Comparison of ENCODE assay signal across 14 mouse cellular contexts in genomic region chr6:89333964-89334702, GRCm38 (mm10). TPM values are rescaled to one million over a fixed set of nuclear protein-coding genes. Genes with fewer than 3 reads are reported as not detected.
A peak's percentile ranks its signal among the peaks of the same experiment; 100 is the strongest.
DNase-seq lines count a peak whose midpoint lies in the region; ATAC-seq and TF ChIP-seq lines count a peak whose summit lies in the region.
"Had no signal": no experiment of that assay in that cellular context is flagged by ENCODE, and none has a peak within 500 bp of the region (broad histone marks: within the 10 kb centered on the region; RNA-seq: fewer than 3 reads in every experiment).

No protein-coding gene starts in this region.

- TF ChIP-seq CTCF in lung, postnatal 0 days (IDR thresholded peaks at IDR 0.05): no peak

- WGBS in forebrain, embryonic 12.5 days: 55% methylated on average over 12 of the region's 12 CpGs
- WGBS in limb, embryonic 11.5 days: 86% methylated on average over 12 of the region's 12 CpGs
- whole genome bisulfite sequencing in neural tube, embryonic 14.5 days: 46% methylated on average over 12 of the region's 12 CpGs
- 80% methylated on average over 12 of the region's 12 CpGs for WGBS in lung, postnatal 0 days

- H3K27me3 ChIP-seq in forebrain, embryonic 12.5 days: no peaks in the 10 kb centered on the region
- H3K27me3 ChIP-seq in limb, embryonic 11.5 days (ENCODE audit: control insufficient read depth, insufficient read depth, low read length): no peaks in the 10 kb centered on the region
- H3K27me3 ChIP-seq in neural tube, embryonic 14.5 days (ENCODE audit: control insufficient read depth, insufficient read depth, low read length): no peaks in the 10 kb centered on the region
- H3K27me3 ChIP-seq in lung, postnatal 0 days (replicated peaks; ENCODE audit: insufficient read depth, low read length): no peaks in the 10 kb centered on the region
- H3K27me3 ChIP-seq: embryonic facial prominence, embryonic 15.5 days; Patski had no signal

- peaks cover 94% of the 10 kb centered on the region for H3K36me3 ChIP-seq in forebrain, embryonic 12.5 days (replicated peaks)
- peaks cover 20% of the 10 kb centered on the region for H3K36me3 ChIP-seq in limb, embryonic 11.5 days (ENCODE audit: control insufficient read depth, insufficient read depth, low read length)
- H3K36me3 ChIP-seq in neural tube, embryonic 14.5 days (ENCODE audit: control insufficient read depth, insufficient read depth, low read length): peaks cover 87% of the 10 kb centered on the region
- H3K36me3 ChIP-seq in lung, postnatal 0 days (ENCODE audit: insufficient read depth, low read length): peaks cover 60% of the 10 kb centered on the region

- H3K4me3 ChIP-seq in forebrain, embryonic 12.5 days (replicated peaks): no peak overlapping the region
- H3K4me3 ChIP-seq in limb, embryonic 11.5 days (ENCODE audit: low read depth, low read length): no peak overlapping the region
- no peak overlapping the region for H3K4me3 ChIP-seq in neural tube, embryonic 14.5 days (ENCODE audit: low read depth, low read length)
- no peak overlapping the region for H3K4me3 ChIP-seq in lung, postnatal 0 days (ENCODE audit: low read depth, low read length)
- H3K4me3 ChIP-seq: embryonic facial prominence, embryonic 15.5 days; left cerebral cortex, adult 2 months had no signal

- TF ChIP-seq EP300 in lung, postnatal 0 days (IDR thresholded peaks at IDR 0.05): no peak

- peak overlapping the region; percentile 73 for H3K27ac ChIP-seq in forebrain, embryonic 12.5 days
- H3K27ac ChIP-seq in limb, embryonic 11.5 days (replicated peaks; ENCODE audit: low read depth, low read length): no peak overlapping the region
- peak overlapping the region; percentile 22; the same call in 1 of the 2 replicates for H3K27ac ChIP-seq in neural tube, embryonic 14.5 days (ENCODE audit: low read depth, low read length)
- H3K27ac ChIP-seq in lung, postnatal 0 days (ENCODE audit: low read length): no peak overlapping the region
- H3K27ac ChIP-seq: embryonic facial prominence, embryonic 15.5 days; left cerebral cortex, adult 2 months had no signal

- peak overlapping the region; percentile 24 for H3K4me2 ChIP-seq in forebrain, embryonic 12.5 days
- H3K4me2 ChIP-seq in limb, embryonic 11.5 days (ENCODE audit: low read depth, severe bottlenecking): no peak overlapping the region
- no peak overlapping the region for H3K4me2 ChIP-seq in neural tube, embryonic 14.5 days (ENCODE audit: low read depth, low read length)
- H3K4me2 ChIP-seq in lung, postnatal 0 days (replicated peaks; ENCODE audit: low read depth, low read length): no peak overlapping the region
- H3K4me2 ChIP-seq: embryonic facial prominence, embryonic 15.5 days; heart, embryonic 11.5 days had no signal

- H3K4me1 ChIP-seq in forebrain, embryonic 12.5 days: peaks cover 22% of the 10 kb centered on the region
- H3K4me1 ChIP-seq in limb, embryonic 11.5 days (ENCODE audit: control insufficient read depth, insufficient read depth, low read length): no peaks in the 10 kb centered on the region
- H3K4me1 ChIP-seq in neural tube, embryonic 14.5 days (ENCODE audit: control insufficient read depth, insufficient read depth, low read length): peaks cover 10% of the 10 kb centered on the region
- H3K4me1 ChIP-seq in lung, postnatal 0 days (ENCODE audit: insufficient read depth, low read depth, low read length): no peaks in the 10 kb centered on the region
- H3K4me1 ChIP-seq: embryonic facial prominence, embryonic 15.5 days had no signal

- H3K9ac ChIP-seq in forebrain, embryonic 12.5 days: no peak overlapping the region
- H3K9ac ChIP-seq in limb, embryonic 11.5 days (ENCODE audit: low read length): no peak overlapping the region
- H3K9ac ChIP-seq in neural tube, embryonic 14.5 days (replicated peaks; ENCODE audit: low read depth, low read length): no peak overlapping the region
- H3K9ac ChIP-seq in lung, postnatal 0 days (replicated peaks; ENCODE audit: low read depth): no peak overlapping the region
- H3K9ac ChIP-seq: embryonic facial prominence, embryonic 15.5 days had no signal

- DNase-seq in frontal cortex, postnatal 10 days (ENCODE audit: low spot score in 2 of 2): peak; percentile 45 to 48
- DNase-seq in frontal cortex, postnatal 25 days (ENCODE audit: low spot score in 2 of 2): no peak
- DNase-seq in limb, embryonic 11.5 days (ENCODE audit: low spot score): peak; percentile 42
- no peak for DNase-seq in lung, postnatal 0 days (ENCODE audit: low spot score)
- no peak for DNase-seq in thymus, postnatal 36 days
- DNase-seq: kidney, adult 11 months; lung, adult 2 months had no signal

- H3K9me3 ChIP-seq in forebrain, embryonic 12.5 days: no peaks in the 10 kb centered on the region
- no peaks in the 10 kb centered on the region for H3K9me3 ChIP-seq in limb, embryonic 11.5 days (ENCODE audit: control insufficient read depth, low read length)
- no peaks in the 10 kb centered on the region for H3K9me3 ChIP-seq in neural tube, embryonic 14.5 days (ENCODE audit: control insufficient read depth, low read length)
- H3K9me3 ChIP-seq in lung, postnatal 0 days (ENCODE audit: low read length): no peaks in the 10 kb centered on the region
- H3K9me3 ChIP-seq: embryonic facial prominence, embryonic 15.5 days had no signal

- ATAC-seq in forebrain, embryonic 12.5 days (ENCODE audit: low FRiP score): peak; percentile 91
- peak; percentile 57; the same call in 1 of the 2 replicates for ATAC-seq in limb, embryonic 11.5 days (ENCODE audit: insufficient number of reproducible peaks, low FRiP score, low TSS enrichment, low read depth)
- ATAC-seq in neural tube, embryonic 14.5 days (ENCODE audit: low read depth): peak; percentile 81
- no peak for ATAC-seq in lung, postnatal 0 days
- ATAC-seq in granulocyte monocyte progenitor cell, adult 5-6 weeks (replicated peaks; ENCODE audit: poor library complexity, severe bottlenecking): no peak
- ATAC-seq: Patski had no signal

RNA-seq across cellular contexts. Expression of gene Plxna1, which starts 28.3 kb away (rescaled TPM):
- 52.3 and 56.8 TPM in 2 replicates for polyA plus RNA-seq in forebrain, embryonic 12.5 days (2016; fragmentation: Nextera tagmentation; extraction: Ambion mirVana)
- 21.0 and 23.6 TPM in 2 replicates for polyA plus RNA-seq in limb, embryonic 11.5 days (2014; fragmentation: Nextera tagmentation; extraction: Ambion mirVana)
- 37.8 and 38.3 TPM in 2 replicates for polyA plus RNA-seq in neural tube, embryonic 14.5 days (2014; fragmentation: Nextera tagmentation; extraction: Ambion mirVana)
- 13.6 and 29.2 TPM in 2 replicates for polyA plus RNA-seq in lung, postnatal 0 days (2015; fragmentation: Nextera tagmentation; extraction: Ambion mirVana)
- 1.2 and 6.9 TPM in 2 replicates for total RNA-seq in granulocyte monocyte progenitor cell, adult 5-6 weeks (2014; fragmentation: Nextera tagmentation)
- total RNA-seq in granulocyte monocyte progenitor cell, adult 5-6 weeks (2017): 1.0 and 1.3 TPM in 2 replicates

Comparison
In these comparisons a context has a peak if more than half of its experiments do, and no peak if none do; other contexts are left out.
1. DNase-seq: peak in frontal cortex, postnatal 10 days (2 of 2) and limb, embryonic 11.5 days (single experiment); none in frontal cortex, postnatal 25 days (0 of 2), lung, postnatal 0 days (single experiment) and thymus, postnatal 36 days (0 of 2).
2. ATAC-seq: peak in forebrain, embryonic 12.5 days (single experiment), limb, embryonic 11.5 days (single experiment) and neural tube, embryonic 14.5 days (single experiment); none in lung, postnatal 0 days (single experiment) and granulocyte monocyte progenitor cell, adult 5-6 weeks (single experiment).
3. H3K27ac ChIP-seq: peak in forebrain, embryonic 12.5 days (single experiment) and neural tube, embryonic 14.5 days (single experiment); none in limb, embryonic 11.5 days (single experiment) and lung, postnatal 0 days (single experiment).